Mouse (Mus musculus) thymus, postnatal 36 days (tissue): ENCODE measurements at regions not wholly inside any gene's neighbourhood (a gene's known extent, or its start where the extent isn't known, plus 50 kb on each side); places are given as distances from the start of the nearest gene placed in this dataset.

Source experiments
- DNase-seq, 2 experiments: peaks; one replicate each; pipeline ENCODE4 v3.0.0; 2022; ENCODE audit warnings: mixed read lengths in 2 of 2

DNA sequence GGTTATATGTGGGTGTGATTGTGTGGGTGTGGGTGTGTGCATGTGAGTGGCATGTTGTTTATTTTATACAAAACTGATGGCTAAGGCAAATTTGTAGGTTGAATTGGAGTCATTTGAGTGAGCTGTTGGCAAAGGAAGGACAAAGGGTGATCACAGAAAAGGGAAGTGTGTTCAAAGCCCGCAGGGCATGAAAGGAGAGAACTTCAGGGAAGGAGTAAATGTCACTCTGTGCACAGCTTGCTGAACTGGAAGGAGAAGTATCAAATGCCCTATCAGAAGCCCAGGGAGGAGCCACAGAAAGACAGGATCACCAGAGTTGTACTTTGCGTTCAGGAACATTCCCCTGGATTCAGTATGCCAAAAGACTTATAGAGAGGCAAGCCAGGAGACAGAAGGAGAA is 122.3 kb upstream of the Tent5a start:
- DNase-seq: no peak

DNA sequence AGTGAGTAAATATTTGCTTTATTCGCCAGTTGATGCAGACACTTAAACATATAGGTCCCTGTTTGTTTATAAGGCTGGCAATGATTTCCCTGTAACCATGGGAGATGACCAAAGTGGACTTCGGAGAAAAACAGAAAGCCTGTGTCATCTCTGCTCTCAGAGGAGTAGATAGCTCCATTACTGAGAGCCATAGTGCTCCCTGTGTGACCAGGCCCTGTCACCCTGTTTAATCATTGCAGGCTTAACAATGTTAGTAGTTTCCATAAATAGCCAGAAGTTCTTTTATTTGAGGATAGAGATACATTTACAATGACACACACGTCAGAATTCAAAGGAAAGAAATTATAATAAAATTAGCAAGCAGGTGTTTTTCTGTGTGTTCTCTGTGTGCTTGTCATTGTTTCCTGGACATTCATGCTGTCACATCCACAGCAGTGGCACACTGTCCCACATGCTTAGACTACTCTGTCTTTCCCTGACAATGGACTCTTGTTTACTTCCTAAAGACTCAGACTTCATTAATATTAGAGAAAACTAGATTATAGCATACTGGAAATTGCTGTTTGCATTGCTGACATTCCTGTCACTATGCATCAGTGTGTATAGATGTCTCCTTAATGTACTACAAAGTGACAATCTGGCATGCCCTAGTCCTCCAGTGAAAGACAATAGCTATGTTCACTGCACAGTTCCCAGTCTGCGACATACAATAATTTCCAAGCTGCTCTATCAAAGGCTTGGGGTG is 115.8 kb upstream of the Tent5a start:
- no peak for DNase-seq

- no peak for DNase-seq
These were observed 112.5 kb upstream of the Tent5a start for GRCm38 (mm10) chr9:85439664-85440063.

- no peak for DNase-seq
These were observed 105.1 kb upstream of the Tent5a start for GRCm38 (mm10) chr9:85432220-85432619.

DNA sequence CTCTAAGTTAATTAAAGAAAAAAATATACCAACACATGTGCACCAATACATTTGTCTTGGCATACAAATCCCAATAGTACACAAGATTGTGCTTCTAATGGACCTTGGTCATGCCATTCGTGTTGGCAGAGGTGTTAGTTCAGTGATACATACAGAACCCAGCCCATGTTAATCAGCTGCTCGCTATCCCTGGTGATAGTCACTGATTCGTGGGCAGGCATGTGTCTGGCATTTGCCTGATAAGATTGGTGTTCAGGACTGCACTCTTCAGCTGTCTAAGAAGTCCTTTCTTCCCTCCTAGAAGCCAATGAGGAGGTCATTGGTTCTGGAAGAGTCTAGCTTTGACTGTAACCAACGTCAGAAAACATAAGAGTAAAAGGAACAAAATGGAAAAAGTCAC is 99.7 kb upstream of the Tent5a start:
- no peak for DNase-seq

GRCm38 (mm10) chr9:85423908-85424307 is 96.8 kb upstream of the Tent5a start:
- DNase-seq: no peak

DNA sequence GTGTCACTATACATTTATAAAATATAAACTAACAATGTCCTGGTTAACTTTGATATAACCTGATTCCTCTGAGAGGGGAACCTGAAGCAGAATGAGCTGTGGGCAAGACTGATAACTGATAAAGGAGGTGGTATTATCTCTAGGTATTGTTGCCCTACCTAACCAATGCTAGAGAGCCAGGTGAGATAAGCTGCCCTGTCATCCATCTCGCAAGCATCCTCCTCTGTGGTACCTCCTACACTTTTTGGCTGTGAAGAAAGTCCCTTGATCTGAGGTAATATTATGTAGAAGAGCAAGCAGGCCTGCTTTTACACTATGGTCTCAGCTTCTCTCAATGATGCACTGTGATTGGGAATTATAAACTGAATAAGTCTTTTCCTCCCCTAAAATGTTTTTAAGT is 87.2 kb upstream of the Tent5a start:
- no peak for DNase-seq

- DNase-seq: no peak
These were observed 86.7 kb upstream of the Tent5a start for GRCm38 (mm10) chr9:85413813-85414212.

DNA sequence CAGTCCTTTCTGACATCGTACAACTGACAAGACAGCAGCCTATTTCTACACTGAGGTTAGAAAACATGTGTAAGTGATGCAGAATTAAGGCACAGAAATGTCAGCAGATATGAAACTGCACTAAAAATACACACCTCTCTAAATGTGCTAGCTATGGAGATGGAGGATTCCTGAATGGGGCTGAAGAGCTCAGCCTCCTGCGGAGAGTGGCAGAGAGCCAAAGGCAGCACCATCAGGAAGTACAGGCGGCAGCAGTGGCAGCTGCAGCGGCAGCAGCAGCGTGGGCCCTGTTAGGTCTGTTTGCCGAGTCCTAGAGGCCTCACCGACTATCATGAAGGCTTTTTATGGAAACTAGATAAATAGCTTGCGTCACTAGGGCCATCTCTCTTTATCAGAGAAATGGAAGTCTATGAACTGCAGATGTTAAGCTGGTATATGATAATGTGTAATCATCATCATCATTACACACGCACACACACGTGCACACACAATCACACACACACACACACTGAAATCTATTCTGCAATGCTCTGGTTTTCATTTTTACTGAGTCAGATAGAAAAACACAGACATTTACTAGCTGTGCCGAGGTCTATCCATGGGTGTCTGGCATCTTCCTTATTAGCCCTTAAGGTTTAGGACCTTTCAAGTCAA is 83.6 kb upstream of the Tent5a start:
- no peak for DNase-seq

- DNase-seq: no peak
These were observed 82.9 kb upstream of the Tent5a start for GRCm38 (mm10) chr9:85409974-85410506.

- DNase-seq: no peak
These were observed 81.3 kb upstream of the Tent5a start for GRCm38 (mm10) chr9:85408461-85408860.

DNA sequence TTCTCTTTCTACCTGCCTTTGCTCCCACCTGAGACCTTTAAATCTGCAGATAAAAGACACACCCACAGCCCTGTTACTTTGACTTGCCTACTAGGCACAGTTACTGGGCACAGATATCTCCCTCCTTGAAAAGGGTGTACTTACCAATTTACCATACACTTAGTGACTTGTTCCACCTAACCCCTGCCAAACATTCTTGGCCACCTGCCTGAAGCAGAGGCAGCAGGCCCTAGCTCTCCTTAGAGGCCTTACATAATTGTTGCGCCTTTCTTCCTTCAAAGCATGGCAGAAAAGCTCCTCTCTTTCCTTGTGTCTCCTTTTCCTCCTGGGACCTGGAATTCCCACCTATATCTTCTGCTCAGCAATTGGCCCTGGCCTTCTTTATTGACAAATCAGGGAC is 80.4 kb upstream of the Tent5a start:
- no peak for DNase-seq

GRCm38 (mm10) chr9:85401736-85402135 is 74.6 kb upstream of the Tent5a start:
- no peak for DNase-seq

- no peak for DNase-seq
These were observed 73.6 kb upstream of the Tent5a start for GRCm38 (mm10) chr9:85400600-85401313.

DNA sequence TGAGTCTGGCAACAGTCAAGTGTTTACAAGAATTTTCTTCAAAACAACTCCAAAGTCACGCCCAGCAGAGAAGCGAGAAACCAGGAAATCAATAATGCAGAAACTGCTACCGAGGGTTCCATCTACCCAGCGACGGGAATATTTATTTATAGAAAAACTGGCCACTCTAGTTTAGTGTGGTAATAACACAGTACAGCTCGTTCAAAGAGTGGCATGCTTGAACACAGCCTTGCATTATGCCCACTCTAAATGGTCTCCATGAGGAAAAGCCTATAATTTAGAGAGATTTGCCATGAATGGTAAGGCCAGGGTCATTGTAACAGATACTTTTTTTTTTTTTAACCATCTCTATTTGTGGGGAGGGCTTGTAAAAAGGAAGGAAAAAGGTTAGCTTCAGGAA is 67.8 kb upstream of the Tent5a start:
- DNase-seq: no peak

GRCm38 (mm10) chr9:85391283-85391682 is 64.1 kb upstream of the Tent5a start:
- DNase-seq: no peak

- DNase-seq: no peak
These were observed 61.7 kb upstream of the Tent5a start for GRCm38 (mm10) chr9:85388775-85389393.

DNA sequence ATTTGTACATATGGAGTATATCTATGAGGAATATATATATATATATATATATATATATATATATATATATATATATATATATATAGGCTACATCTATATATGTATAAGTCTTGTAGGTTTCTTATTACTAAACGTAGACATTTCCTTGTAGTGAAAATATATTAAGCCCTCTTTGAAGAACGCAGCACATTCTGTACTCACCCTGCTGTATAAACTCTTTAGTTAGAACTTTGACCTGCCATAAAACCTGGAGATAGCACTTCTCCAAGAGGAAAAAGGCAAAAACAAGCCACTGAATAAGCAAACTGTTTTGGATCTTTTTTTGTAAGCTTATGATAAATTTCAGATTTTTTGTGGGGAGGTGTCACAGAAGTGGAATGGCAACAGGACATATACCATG is 55.3 kb upstream of the Tent5a start:
- DNase-seq: no peak

DNA sequence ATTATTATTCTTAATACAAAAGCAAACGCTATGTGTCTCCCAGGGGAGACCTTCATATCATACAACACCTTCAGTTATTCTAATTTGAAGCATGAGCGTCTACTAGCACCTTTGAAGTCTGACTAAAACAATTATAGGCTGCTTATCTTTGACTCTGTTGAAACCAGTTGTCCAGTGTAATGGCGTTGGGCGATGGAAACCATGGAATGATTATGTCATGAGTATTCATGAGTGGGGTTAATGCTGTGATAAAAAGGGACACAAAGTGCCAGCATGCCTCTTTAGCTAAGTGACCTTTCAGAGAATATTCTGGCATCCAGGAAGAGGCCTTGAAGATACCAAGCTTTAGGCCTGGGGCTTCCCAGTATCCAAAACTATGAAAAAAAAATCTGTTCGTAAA is 53.6 kb upstream of the Tent5a start:
- DNase-seq: no peak

DNA sequence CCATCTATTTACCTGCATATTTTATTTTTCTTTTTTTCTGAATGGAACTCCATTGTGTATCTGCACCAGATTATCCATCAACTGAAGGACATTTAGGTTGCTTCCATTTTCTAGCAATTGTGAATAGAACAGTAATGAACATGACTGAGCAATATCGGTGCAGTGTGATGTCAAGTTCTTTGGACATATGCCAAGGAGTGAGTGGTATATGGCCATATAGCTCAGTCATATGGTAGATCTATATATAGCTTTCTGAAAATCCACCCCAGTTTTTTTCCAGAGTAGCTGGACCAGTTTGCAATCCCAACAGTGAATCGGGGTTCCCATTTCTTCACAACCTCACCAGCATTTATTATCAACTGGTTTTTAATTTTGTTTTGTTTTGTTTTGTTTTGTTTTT is 52.0 kb upstream of the Tent5a start:
- DNase-seq: no peak
